Mouse (Mus musculus): ENCODE measurements around the gene Parp16. TPM values are rescaled to one million over a fixed set of nuclear protein-coding genes. Genes with fewer than 3 reads are reported as not detected.
A peak's percentile ranks its signal among the peaks of the same experiment; 100 is the strongest.

The Parp16 gene
- polyA plus RNA-seq, 1 experiment from 2014 or later, result 5.6 TPM

GRCm38 (mm10) chr9:65157631-65158030, 37.5 kb upstream of the Parp16 start:
- Histone ChIP-seq H3K9ac (ENCODE audit: low read length) (no peak overlapping the region), H3K4me1 (ENCODE audit: control insufficient read depth in 2 of 2, insufficient read depth in 2 of 2, low read length in 2 of 2) (peaks cover 12 to 22% of the 10 kb centered on the region in 2 experiments), H3K27me3 (ENCODE audit: control insufficient read depth, insufficient read depth, low read length) (peaks cover 24% of the 10 kb centered on the region), H3K9me3 (ENCODE audit: control insufficient read depth, low read length) (no peaks in the 10 kb centered on the region), H3K4me2 (ENCODE audit: low read length) (peak overlapping the region; percentile 28), H3K36me3 (ENCODE audit: control insufficient read depth, insufficient read depth, low read length) (no peaks in the 10 kb centered on the region), H3K27ac (replicated peaks in 1 of 2; ENCODE audit: control insufficient read depth in 1 of 2, insufficient read depth in 1 of 2, low read depth in 2 of 2, low read length in 2 of 2) (no peak overlapping the region), H3K4me3 (ENCODE audit: control insufficient read depth in 1 of 2, insufficient read depth in 1 of 2, low read depth in 1 of 2, low read length in 2 of 2) (no peak overlapping the region)
- 11% methylated on average over 6 of the region's 6 CpGs for WGBS
- peak; percentile 76; the same call in 1 of the 2 replicates for ATAC-seq (ENCODE audit: insufficient number of reproducible peaks, insufficient read depth, low FRiP score, low read depth)

GRCm38 (mm10) chr9:65161188-65161587, 34.0 kb upstream of the Parp16 start:
- Histone ChIP-seq H3K4me2 (ENCODE audit: low read length) (no peak overlapping the region), H3K4me3 (ENCODE audit: control insufficient read depth in 1 of 2, insufficient read depth in 1 of 2, low read depth in 1 of 2, low read length in 2 of 2) (no peak overlapping the region), H3K4me1 (ENCODE audit: control insufficient read depth in 2 of 2, insufficient read depth in 2 of 2, low read length in 2 of 2) (peaks cover 16 to 22% of the 10 kb centered on the region in 2 experiments), H3K27me3 (ENCODE audit: control insufficient read depth, insufficient read depth, low read length) (peaks cover 41% of the 10 kb centered on the region), H3K9me3 (ENCODE audit: control insufficient read depth, low read length) (no peaks in the 10 kb centered on the region), H3K9ac (ENCODE audit: low read length) (no peak overlapping the region), H3K27ac (replicated peaks in 1 of 2; ENCODE audit: control insufficient read depth in 1 of 2, insufficient read depth in 1 of 2, low read depth in 2 of 2, low read length in 2 of 2) (no peak overlapping the region), H3K36me3 (ENCODE audit: control insufficient read depth, insufficient read depth, low read length) (no peaks in the 10 kb centered on the region)
- ATAC-seq (ENCODE audit: insufficient number of reproducible peaks, insufficient read depth, low FRiP score, low read depth), result no peak
- WGBS, result 64% methylated on average over 4 of the region's 4 CpGs

GRCm38 (mm10) chr9:65161881-65162280, 33.3 kb upstream of the Parp16 start:
- H3K4me3 ChIP-seq (ENCODE audit: control insufficient read depth in 1 of 2, insufficient read depth in 1 of 2, low read depth in 1 of 2, low read length in 2 of 2), result no peak overlapping the region
- H3K9ac ChIP-seq (ENCODE audit: low read length), result no peak overlapping the region
- H3K4me1 ChIP-seq (ENCODE audit: control insufficient read depth in 2 of 2, insufficient read depth in 2 of 2, low read length in 2 of 2), result peaks cover 10 to 15% of the 10 kb centered on the region in 2 experiments
- no peaks in the 10 kb centered on the region for H3K36me3 ChIP-seq (ENCODE audit: control insufficient read depth, insufficient read depth, low read length)
- H3K27ac ChIP-seq (replicated peaks in 1 of 2; ENCODE audit: control insufficient read depth in 1 of 2, insufficient read depth in 1 of 2, low read depth in 2 of 2, low read length in 2 of 2), result no peak overlapping the region
- no peak for ATAC-seq (ENCODE audit: insufficient number of reproducible peaks, insufficient read depth, low FRiP score, low read depth)
- H3K9me3 ChIP-seq (ENCODE audit: control insufficient read depth, low read length), result no peaks in the 10 kb centered on the region
- no peak overlapping the region for H3K4me2 ChIP-seq (ENCODE audit: low read length)
- H3K27me3 ChIP-seq (ENCODE audit: control insufficient read depth, insufficient read depth, low read length), result peaks cover 41% of the 10 kb centered on the region
- 41% methylated on average over 8 of the region's 8 CpGs for WGBS

- Histone ChIP-seq H3K9ac (ENCODE audit: low read length) (peak overlapping the region; percentile 54), H3K4me1 (ENCODE audit: control insufficient read depth in 2 of 2, insufficient read depth in 2 of 2, low read length in 2 of 2) (peaks cover 3 to 6% of the 10 kb centered on the region in 2 experiments; a peak in 3 of 4 replicates), H3K4me2 (ENCODE audit: low read length) (peak overlapping the region; percentile 96), H3K27ac (replicated peaks in 1 of 2; ENCODE audit: control insufficient read depth in 1 of 2, insufficient read depth in 1 of 2, low read depth in 2 of 2, low read length in 2 of 2) (no peak overlapping the region), H3K27me3 (ENCODE audit: control insufficient read depth, insufficient read depth, low read length) (peaks cover 41% of the 10 kb centered on the region), H3K9me3 (ENCODE audit: control insufficient read depth, low read length) (no peaks in the 10 kb centered on the region), H3K36me3 (ENCODE audit: control insufficient read depth, insufficient read depth, low read length) (no peaks in the 10 kb centered on the region), H3K4me3 (ENCODE audit: control insufficient read depth in 1 of 2, insufficient read depth in 1 of 2, low read depth in 1 of 2, low read length in 2 of 2) (peak overlapping the region; percentile 49 to 52)
- no peak for ATAC-seq (ENCODE audit: insufficient number of reproducible peaks, insufficient read depth, low FRiP score, low read depth)
- 2% methylated on average over 63 of the region's 69 CpGs for WGBS
Observed at GRCm38 (mm10) chr9:65162711-65163639, 32.2 kb upstream of the Parp16 start.

DNA sequence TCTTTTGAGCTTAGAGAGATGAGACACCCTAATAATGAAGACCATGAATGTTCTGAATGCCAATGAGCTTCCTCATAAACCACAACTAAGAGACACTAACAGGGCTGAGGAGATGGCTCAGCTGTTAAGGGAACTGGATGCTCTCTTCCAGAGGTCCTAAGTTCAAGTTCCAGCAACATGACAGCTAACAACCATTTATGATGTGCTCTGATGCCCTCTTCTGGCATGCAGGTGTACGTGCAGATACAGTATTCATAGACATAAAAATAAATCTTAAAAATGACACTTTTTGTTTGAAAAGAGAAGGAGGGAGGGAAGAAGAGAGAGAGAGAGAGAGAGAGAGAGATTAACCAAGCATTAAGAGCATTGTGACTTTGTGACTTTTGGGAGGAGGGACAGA, 30.3 kb upstream of the Parp16 start:
- no peaks in the 10 kb centered on the region for H3K9me3 ChIP-seq (ENCODE audit: control insufficient read depth, low read length)
- H3K27ac ChIP-seq (replicated peaks in 1 of 2; ENCODE audit: control insufficient read depth in 1 of 2, insufficient read depth in 1 of 2, low read depth in 2 of 2, low read length in 2 of 2), result no peak overlapping the region
- no peak for ATAC-seq (ENCODE audit: insufficient number of reproducible peaks, insufficient read depth, low FRiP score, low read depth)
- peaks cover 39% of the 10 kb centered on the region for H3K27me3 ChIP-seq (ENCODE audit: control insufficient read depth, insufficient read depth, low read length)
- peaks cover 3 to 6% of the 10 kb centered on the region in 2 experiments; a peak in 3 of 4 replicates for H3K4me1 ChIP-seq (ENCODE audit: control insufficient read depth in 2 of 2, insufficient read depth in 2 of 2, low read length in 2 of 2)
- H3K9ac ChIP-seq (ENCODE audit: low read length), result no peak overlapping the region
- WGBS, result 27% methylated on average over 1 of the region's 1 CpGs
- H3K4me2 ChIP-seq (ENCODE audit: low read length), result no peak overlapping the region
- H3K4me3 ChIP-seq (ENCODE audit: control insufficient read depth in 1 of 2, insufficient read depth in 1 of 2, low read depth in 1 of 2, low read length in 2 of 2), result no peak overlapping the region
- H3K36me3 ChIP-seq (ENCODE audit: control insufficient read depth, insufficient read depth, low read length), result no peaks in the 10 kb centered on the region

- no peak overlapping the region for H3K27ac ChIP-seq (replicated peaks in 1 of 2; ENCODE audit: control insufficient read depth in 1 of 2, insufficient read depth in 1 of 2, low read depth in 2 of 2, low read length in 2 of 2)
- no peak overlapping the region for H3K4me2 ChIP-seq (ENCODE audit: low read length)
- no peak overlapping the region for H3K9ac ChIP-seq (ENCODE audit: low read length)
- no peak overlapping the region for H3K4me3 ChIP-seq (ENCODE audit: control insufficient read depth in 1 of 2, insufficient read depth in 1 of 2, low read depth in 1 of 2, low read length in 2 of 2)
- H3K9me3 ChIP-seq (ENCODE audit: control insufficient read depth, low read length), result no peaks in the 10 kb centered on the region
- peaks cover 3 to 6% of the 10 kb centered on the region in 2 experiments; a peak in 3 of 4 replicates for H3K4me1 ChIP-seq (ENCODE audit: control insufficient read depth in 2 of 2, insufficient read depth in 2 of 2, low read length in 2 of 2)
- WGBS, result 68% methylated on average over 9 of the region's 9 CpGs
- no peak for ATAC-seq (ENCODE audit: insufficient number of reproducible peaks, insufficient read depth, low FRiP score, low read depth)
- peaks cover 30% of the 10 kb centered on the region for H3K27me3 ChIP-seq (ENCODE audit: control insufficient read depth, insufficient read depth, low read length)
- H3K36me3 ChIP-seq (ENCODE audit: control insufficient read depth, insufficient read depth, low read length), result no peaks in the 10 kb centered on the region
Observed at GRCm38 (mm10) chr9:65166386-65166785, 28.8 kb upstream of the Parp16 start.

- no peak for ATAC-seq (ENCODE audit: insufficient number of reproducible peaks, insufficient read depth, low FRiP score, low read depth)
- no peak overlapping the region for H3K4me3 ChIP-seq (ENCODE audit: control insufficient read depth in 1 of 2, insufficient read depth in 1 of 2, low read depth in 1 of 2, low read length in 2 of 2)
- peaks cover 8% of the 10 kb centered on the region for H3K27me3 ChIP-seq (ENCODE audit: control insufficient read depth, insufficient read depth, low read length)
- no peaks in the 10 kb centered on the region for H3K9me3 ChIP-seq (ENCODE audit: control insufficient read depth, low read length)
- H3K27ac ChIP-seq (replicated peaks in 1 of 2; ENCODE audit: control insufficient read depth in 1 of 2, insufficient read depth in 1 of 2, low read depth in 2 of 2, low read length in 2 of 2), result no peak overlapping the region
- no peaks in the 10 kb centered on the region for H3K4me1 ChIP-seq (ENCODE audit: control insufficient read depth in 2 of 2, insufficient read depth in 2 of 2, low read length in 2 of 2)
- no peaks in the 10 kb centered on the region for H3K36me3 ChIP-seq (ENCODE audit: control insufficient read depth, insufficient read depth, low read length)
- WGBS, result 51% methylated on average over 5 of the region's 6 CpGs
- no peak overlapping the region for H3K9ac ChIP-seq (ENCODE audit: low read length)
- H3K4me2 ChIP-seq (ENCODE audit: low read length), result no peak overlapping the region
Observed at GRCm38 (mm10) chr9:65168534-65168933, 26.6 kb upstream of the Parp16 start.
